Mouse (Mus musculus) midbrain, embryonic 14.5 days (tissue): ENCODE results near the gene Ptchd4. TPM values are rescaled to one million over a fixed set of nuclear protein-coding genes. Genes with fewer than 3 reads are reported as not detected.

ENCODE experiments used
- ATAC-seq: fragments of 200-750 bp; cut with Nextera tagmentation; 2 replicates; pipeline ENCODE4 v1.8.0; 2017; ENCODE audit warnings: moderate number of reproducible peaks, moderate library complexity; ENCODE audit not compliant: low FRiP score, low TSS enrichment
- DNase-seq: peaks from one replicate; pipeline ENCODE4 v3.0.0-alpha.2; 2015
- H3K27ac ChIP-seq: fragments of 300-500 bp; sonication (generic); replicated peaks from 2 replicates; pipeline ENCODE4 v1.5.1; 2014; ENCODE audit warnings: mild to moderate bottlenecking, low read depth, low read length, moderate library complexity
- H3K27me3 ChIP-seq: fragments of 300-500 bp; sonication (generic); 2 replicates; pipeline ENCODE4 v1.6.1; 2014; ENCODE audit warnings: low read length, control low read depth, mixed read lengths; ENCODE audit not compliant: control insufficient read depth, insufficient read depth
- H3K36me3 ChIP-seq: fragments of 300-500 bp; sonication (generic); 2 replicates; pipeline ENCODE4 v1.6.1; 2014; ENCODE audit warnings: low read length, control low read depth; ENCODE audit not compliant: control insufficient read depth, insufficient read depth
- H3K4me1 ChIP-seq: fragments of 300-500 bp; sonication (generic); 2 replicates; pipeline ENCODE4 v1.6.1; 2014; ENCODE audit warnings: mild to moderate bottlenecking, antibody characterized with exemption, low read length, control low read depth; ENCODE audit not compliant: control insufficient read depth, insufficient read depth
- H3K4me2 ChIP-seq: fragments of 300-500 bp; sonication (generic); 2 replicates; pipeline ENCODE4 v1.6.1; 2014; ENCODE audit warnings: mild to moderate bottlenecking, low read length, moderate library complexity
- H3K4me3 ChIP-seq: fragments of 300-500 bp; sonication (generic); replicated peaks from 2 replicates; pipeline ENCODE4 v1.5.1; 2014; ENCODE audit warnings: low read depth, low read length
- H3K9ac ChIP-seq: fragments of 300-500 bp; sonication (generic); replicated peaks from 2 replicates; pipeline ENCODE4 v1.6.1; 2014; ENCODE audit warnings: mild to moderate bottlenecking, low read length, moderate library complexity
- H3K9me3 ChIP-seq: fragments of 300-500 bp; sonication (generic); 2 replicates; pipeline ENCODE4 v1.6.1; 2016; ENCODE audit warnings: low read length, control low read depth, mixed read lengths; ENCODE audit not compliant: control insufficient read depth
- WGBS: fragments of 180-500 bp; shearing (Covaris S2); extraction: QIAGEN DNeasy Blood & Tissue Kit; methylation state at CpG from one replicate; pipeline ENCODE4 v1.1.7; 2014; 5-methylcytosine and 5-hydroxymethylcytosine counted together
- polyA plus RNA-seq: library from polyadenylated mRNA; unstranded; fragments of >200 nt; fragmentation: Nextera tagmentation; extraction: Ambion mirVana; gene quantifications from 2 replicates; pipeline ENCODE4 v1.2.1, GENCODE M21; 2014

Gene Ptchd4
- polyA plus RNA-seq, 1 experiment from 2014 or later: 11.4 TPM

- DNase-seq: no peak
- H3K27me3 ChIP-seq: no peaks in the 10 kb centered on the region
- H3K4me2 ChIP-seq: no peak overlapping the region
- no peaks in the 10 kb centered on the region for H3K36me3 ChIP-seq
- no peak overlapping the region for H3K4me3 ChIP-seq
- H3K9ac ChIP-seq: no peak overlapping the region
- 86% methylated on average over 2 of the region's 2 CpGs for WGBS
- ATAC-seq: no peak
- H3K4me1 ChIP-seq: no peaks in the 10 kb centered on the region
- H3K9me3 ChIP-seq: no peaks in the 10 kb centered on the region; the same call in 1 of the 2 replicates
- no peak overlapping the region for H3K27ac ChIP-seq
Measured at GRCm38 (mm10) chr17:42456441-42456840, 140.7 kb downstream of the Ptchd4 start.

- ATAC-seq (no peak), DNase-seq (no peak)
- Histone ChIP-seq H3K4me1 (no peaks in the 10 kb centered on the region), H3K4me2 (no peak overlapping the region), H3K27me3 (no peaks in the 10 kb centered on the region), H3K9me3 (no peaks in the 10 kb centered on the region; the same call in 1 of the 2 replicates), H3K9ac (no peak overlapping the region), H3K4me3 (no peak overlapping the region), H3K27ac (no peak overlapping the region), H3K36me3 (no peaks in the 10 kb centered on the region)
Measured at GRCm38 (mm10) chr17:42462726-42463125, 147.0 kb downstream of the Ptchd4 start.

DNA sequence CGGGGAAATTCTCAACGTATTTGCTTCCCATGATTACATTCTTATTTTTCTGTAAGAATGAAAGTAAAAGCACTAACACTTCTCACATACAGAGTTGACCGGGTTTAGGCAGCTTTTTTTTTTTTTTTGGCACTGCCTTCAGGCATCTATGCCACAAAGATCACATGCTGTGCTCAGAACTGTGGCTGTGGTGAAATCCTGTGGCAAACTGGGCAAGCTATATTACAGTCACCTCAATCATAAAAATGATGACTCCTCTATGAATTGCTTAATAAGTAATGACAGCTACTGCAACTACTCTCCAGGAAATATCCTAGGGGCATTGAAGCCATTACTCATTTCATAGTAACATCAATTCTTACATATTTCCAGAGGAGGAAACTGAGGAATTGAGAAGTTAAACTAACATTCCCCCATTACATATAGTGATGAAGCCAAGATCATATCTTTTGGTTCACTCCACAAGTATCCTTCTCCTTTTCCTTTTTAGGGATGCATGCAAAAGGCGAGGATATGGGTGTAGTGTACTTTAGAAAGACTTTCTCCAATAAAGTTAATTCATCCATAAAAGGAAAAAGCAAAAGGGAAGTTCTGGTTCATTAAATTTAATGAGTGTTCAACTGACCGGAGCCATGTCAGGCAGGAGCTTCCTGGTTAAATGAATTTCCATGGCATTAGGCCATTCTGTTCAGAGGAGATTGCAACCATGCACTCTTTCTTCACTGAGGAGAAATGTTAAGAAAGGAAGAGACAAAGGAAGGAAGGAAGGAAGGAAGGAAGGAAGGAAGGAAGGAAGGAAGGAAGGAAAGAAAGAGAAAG, 164.6 kb downstream of the Ptchd4 start:
- Histone ChIP-seq H3K4me1 (no peaks in the 10 kb centered on the region), H3K4me2 (no peak overlapping the region), H3K4me3 (no peak overlapping the region), H3K9me3 (no peaks in the 10 kb centered on the region), H3K36me3 (no peaks in the 10 kb centered on the region), H3K9ac (no peak overlapping the region), H3K27me3 (no peaks in the 10 kb centered on the region), H3K27ac (no peak overlapping the region)
- WGBS: 72% methylated on average over 5 of the region's 5 CpGs
- no peak for ATAC-seq
- DNase-seq: no peak

DNA sequence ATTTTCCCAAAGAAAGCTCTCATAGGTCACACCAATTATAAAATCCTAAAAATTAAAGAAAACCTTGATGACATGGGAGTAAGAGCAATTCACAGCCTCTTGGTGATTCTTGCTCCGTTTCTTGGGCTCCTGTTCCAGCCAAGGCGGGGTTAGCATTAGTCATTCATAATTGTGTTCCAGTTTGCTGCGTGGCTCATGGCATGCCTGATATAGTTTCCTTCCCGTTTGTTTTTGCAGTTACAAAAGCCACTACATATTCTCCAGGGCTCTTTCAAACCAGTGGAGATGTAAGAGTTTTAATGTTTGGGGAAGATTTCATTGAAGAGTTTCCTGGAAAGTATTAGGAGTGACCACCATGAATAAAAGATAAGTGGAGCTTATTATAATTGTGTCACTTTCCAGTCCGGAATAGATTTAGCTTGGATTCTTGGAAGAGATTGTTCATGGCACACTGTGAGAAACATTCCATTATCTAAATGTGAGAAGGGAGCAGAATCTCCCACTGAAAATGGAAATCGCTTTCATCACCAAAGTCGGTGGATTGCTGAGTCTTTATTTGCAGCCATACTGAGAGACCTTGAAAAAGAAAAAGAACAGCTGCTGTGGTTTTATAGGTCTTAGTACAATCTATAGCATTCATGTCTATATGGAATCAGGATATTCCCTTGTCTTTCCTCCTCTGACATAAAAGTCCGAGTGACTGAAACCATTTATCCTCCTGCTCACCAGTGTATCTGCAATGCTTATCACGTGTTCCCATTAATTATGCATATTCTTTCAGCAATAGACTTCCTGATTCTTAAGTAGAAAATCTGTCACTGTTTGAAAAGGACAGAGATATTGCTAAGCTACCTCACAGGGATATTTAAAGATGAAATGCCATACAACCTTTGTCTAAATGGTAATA, 193.9 kb downstream of the Ptchd4 start:
- WGBS: 40% methylated on average over 9 of the region's 9 CpGs
- H3K9me3 ChIP-seq: no peaks in the 10 kb centered on the region
- ATAC-seq (peak; percentile 63; the same call in 1 of the 2 replicates), DNase-seq (peak; percentile 38)
- no peaks in the 10 kb centered on the region for H3K27me3 ChIP-seq
- 0 out of 2 replicates have a peak, but pooled peaks cover 3% of the 10 kb centered on the region for H3K4me1 ChIP-seq
- no peak overlapping the region for H3K9ac ChIP-seq
- no peaks in the 10 kb centered on the region for H3K36me3 ChIP-seq
- peak overlapping the region; percentile 21; the same call in 1 of the 2 replicates for H3K4me2 ChIP-seq
- no peak overlapping the region for H3K4me3 ChIP-seq
- peak overlapping the region; percentile 52 for H3K27ac ChIP-seq

GRCm38 (mm10) chr17:42530147-42530546, 214.4 kb downstream of the Ptchd4 start:
- no peaks in the 10 kb centered on the region for H3K36me3 ChIP-seq
- H3K4me3 ChIP-seq: no peak overlapping the region
- 31% methylated on average over 5 of the region's 5 CpGs for WGBS
- ATAC-seq (no peak), DNase-seq (no peak)
- no peak overlapping the region for H3K9ac ChIP-seq
- H3K9me3 ChIP-seq: no peaks in the 10 kb centered on the region
- H3K4me1 ChIP-seq: no peaks in the 10 kb centered on the region
- no peak overlapping the region for H3K27ac ChIP-seq
- H3K4me2 ChIP-seq: no peak overlapping the region
- no peaks in the 10 kb centered on the region for H3K27me3 ChIP-seq

DNA sequence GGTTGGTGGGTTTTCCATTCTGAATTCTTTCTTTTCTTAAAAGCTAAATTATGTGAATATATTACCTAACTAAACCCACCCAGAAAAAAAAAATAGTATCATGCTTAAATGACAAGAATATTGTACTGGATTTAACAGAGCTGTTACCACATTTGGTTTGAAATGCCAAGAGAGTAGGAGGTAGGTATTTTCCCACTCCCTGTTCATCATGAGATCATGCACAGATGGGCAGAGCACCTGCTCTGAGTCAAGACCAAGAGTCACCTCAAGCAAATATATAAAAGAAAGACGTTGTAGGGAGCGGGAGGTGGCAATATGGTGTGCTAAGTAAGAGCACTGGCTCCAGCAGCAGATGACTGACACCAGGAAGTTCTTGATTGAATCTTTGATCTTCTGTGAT, 233.8 kb downstream of the Ptchd4 start:
- H3K9ac ChIP-seq: no peak overlapping the region
- H3K27me3 ChIP-seq: no peaks in the 10 kb centered on the region
- H3K9me3 ChIP-seq: no peaks in the 10 kb centered on the region
- no peak overlapping the region for H3K27ac ChIP-seq
- H3K4me2 ChIP-seq: no peak overlapping the region
- no peak for DNase-seq
- no peak for ATAC-seq
- H3K4me1 ChIP-seq: no peaks in the 10 kb centered on the region
- H3K36me3 ChIP-seq: no peaks in the 10 kb centered on the region
- 91% methylated on average over 2 of the region's 2 CpGs for WGBS
- no peak overlapping the region for H3K4me3 ChIP-seq
